In the genomic region with DNA sequence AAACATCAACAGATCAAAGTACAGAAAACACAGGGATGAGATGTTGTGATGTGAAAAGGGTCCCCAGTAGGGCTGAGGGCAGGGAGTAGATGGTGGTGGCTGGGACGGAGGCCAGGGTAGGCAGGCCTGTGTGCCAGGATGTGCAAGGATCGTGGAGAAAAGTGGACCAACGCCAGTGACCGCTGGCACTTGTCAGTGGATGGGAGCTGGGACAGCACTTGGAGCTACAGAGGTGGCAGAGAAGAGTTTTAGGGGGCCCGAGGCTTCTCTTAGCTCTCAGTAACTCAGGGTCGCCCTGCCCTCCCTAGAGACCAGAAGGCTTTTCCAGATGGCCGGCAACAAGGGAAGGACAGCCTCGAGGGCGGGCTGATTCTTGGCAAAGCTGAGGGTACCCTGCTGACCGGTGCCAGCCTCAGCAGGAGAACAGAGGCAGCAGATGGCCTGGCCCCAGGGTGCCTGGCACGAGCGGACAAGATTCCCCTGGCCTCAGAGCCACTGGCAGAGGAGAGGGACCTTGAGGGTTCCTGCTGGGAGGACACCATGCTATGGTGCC, we compare ENCODE assay signal across 10 mouse cellular contexts. TPM values are rescaled to one million over a fixed set of nuclear protein-coding genes. Genes with fewer than 3 reads are reported as not detected.
DNase-seq lines count a peak whose midpoint lies in the region; ATAC-seq lines count a peak whose summit lies in the region.
"Had no signal": no experiment of that assay in that cellular context is flagged by ENCODE, and none has a peak within 500 bp of the region (broad histone marks: within the 10 kb centered on the region; RNA-seq: fewer than 3 reads in every experiment).

No protein-coding gene starts in this region.

- no peak overlapping the region for H3K9ac ChIP-seq in midbrain, embryonic 15.5 days
- no peak overlapping the region for H3K9ac ChIP-seq in midbrain, embryonic 11.5 days (ENCODE audit: low read length)
- 0 out of 2 replicates have a peak overlapping the region, but pooled peaks have one; percentile 22 for H3K9ac ChIP-seq in forebrain, embryonic 13.5 days
- H3K9ac ChIP-seq: lung, embryonic 15.5 days had no signal

- no peaks in the 10 kb centered on the region for H3K9me3 ChIP-seq in midbrain, embryonic 15.5 days
- no peaks in the 10 kb centered on the region for H3K9me3 ChIP-seq in midbrain, embryonic 11.5 days (ENCODE audit: control insufficient read depth, low read length)
- no peaks in the 10 kb centered on the region for H3K9me3 ChIP-seq in forebrain, embryonic 13.5 days (replicated peaks)
- H3K9me3 ChIP-seq: lung, embryonic 15.5 days had no signal

- H3K4me1 ChIP-seq in midbrain, embryonic 15.5 days = peaks cover 51% of the 10 kb centered on the region
- H3K4me1 ChIP-seq in midbrain, embryonic 11.5 days (ENCODE audit: control insufficient read depth, insufficient read depth, low read length) = peaks cover 17% of the 10 kb centered on the region
- peaks cover 73% of the 10 kb centered on the region for H3K4me1 ChIP-seq in forebrain, embryonic 13.5 days

- H3K36me3 ChIP-seq in midbrain, embryonic 15.5 days (replicated peaks) = no peaks in the 10 kb centered on the region
- H3K36me3 ChIP-seq in midbrain, embryonic 11.5 days (ENCODE audit: control insufficient read depth, insufficient read depth, low read length) = no peaks in the 10 kb centered on the region
- H3K36me3 ChIP-seq in forebrain, embryonic 13.5 days (ENCODE audit: poor library complexity, severe bottlenecking) = peaks cover 16% of the 10 kb centered on the region; the same call in 1 of the 2 replicates
- H3K36me3 ChIP-seq: lung, embryonic 15.5 days had no signal

- peak; percentile 32 to 67 for DNase-seq in adrenal gland, adult (ENCODE audit: inconsistent age in 2 of 2, low spot score in 1 of 2)
- no peak for DNase-seq in adrenal gland, adult 8-10 months
- DNase-seq in midbrain, embryonic 11.5 days (ENCODE audit: low spot score, missing footprints) = no peak
- DNase-seq in layer of hippocampus, adult 9-11 months = peak; percentile 79
- no peak for DNase-seq in urinary bladder, postnatal 10 days (ENCODE audit: low spot score)
- DNase-seq in thymus, postnatal 25 days = no peak

- 48% methylated on average over 12 of the region's 12 CpGs for WGBS in midbrain, embryonic 15.5 days
- 57% methylated on average over 12 of the region's 12 CpGs for WGBS in midbrain, embryonic 11.5 days
- 56% methylated on average over 12 of the region's 12 CpGs for WGBS in forebrain, embryonic 13.5 days

- ATAC-seq in midbrain, embryonic 15.5 days (replicated peaks) = no peak
- no peak for ATAC-seq in midbrain, embryonic 11.5 days (ENCODE audit: low FRiP score)
- no peak for ATAC-seq in forebrain, embryonic 13.5 days

- no peaks in the 10 kb centered on the region; the same call in 1 of the 2 replicates for H3K27me3 ChIP-seq in midbrain, embryonic 15.5 days (replicated peaks)
- peaks cover 18% of the 10 kb centered on the region for H3K27me3 ChIP-seq in midbrain, embryonic 11.5 days (ENCODE audit: control insufficient read depth, insufficient read depth, low read length)
- H3K27me3 ChIP-seq in forebrain, embryonic 13.5 days = peaks cover 33% of the 10 kb centered on the region

- no peak overlapping the region for H3K4me2 ChIP-seq in midbrain, embryonic 15.5 days
- no peak overlapping the region for H3K4me2 ChIP-seq in midbrain, embryonic 11.5 days
- H3K4me2 ChIP-seq in forebrain, embryonic 13.5 days = no peak overlapping the region
- H3K4me2 ChIP-seq: lung, embryonic 15.5 days had no signal

- peak overlapping the region; percentile 10; the same call in 1 of the 2 replicates for H3K27ac ChIP-seq in midbrain, embryonic 15.5 days
- no peak overlapping the region for H3K27ac ChIP-seq in midbrain, embryonic 11.5 days (ENCODE audit: low read depth, low read length)
- H3K27ac ChIP-seq in forebrain, embryonic 13.5 days = peak overlapping the region; percentile 54
- H3K27ac ChIP-seq: lung, embryonic 15.5 days had no signal

- H3K4me3 ChIP-seq in midbrain, embryonic 15.5 days = no peak overlapping the region
- H3K4me3 ChIP-seq in midbrain, embryonic 11.5 days (ENCODE audit: low read depth, low read length) = no peak overlapping the region
- H3K4me3 ChIP-seq in forebrain, embryonic 13.5 days = no peak overlapping the region
- H3K4me3 ChIP-seq: erythroblast, embryonic 14.5 days; lung, embryonic 15.5 days had no signal

RNA-seq across cellular contexts. Expression of gene Srcin1, which starts 32.7 kb away (rescaled TPM):
- 10 to 100 TPM; 10.7 to 37.6 (median 19.9) TPM for total RNA-seq in adrenal gland, adult 8-10 months (2022)
- polyA plus RNA-seq in midbrain, embryonic 15.5 days (2015; fragmentation: Nextera tagmentation; extraction: Ambion mirVana) = 13.2 and 13.9 TPM in 2 replicates
- 1.7 and 2.2 TPM in 2 replicates for polyA plus RNA-seq in midbrain, embryonic 11.5 days (2014; fragmentation: Nextera tagmentation; extraction: Ambion mirVana)
- 5.6 and 6.4 TPM in 2 replicates for polyA plus RNA-seq in forebrain, embryonic 13.5 days (2015; fragmentation: Nextera tagmentation; extraction: Ambion mirVana)
- polyA plus RNA-seq: erythroblast, embryonic 14.5 days had no signal

RNA-seq across cellular contexts. Expression of gene 4933428G20Rik, which starts 43.1 kb away (rescaled TPM):
- total RNA-seq in adrenal gland, adult 8-10 months (2022) = under 1 TPM in 3 of 4 experiments, not detected in 1; 0.35 to 0.80 (median 0.45) TPM
- polyA plus RNA-seq in midbrain, embryonic 15.5 days (2015; fragmentation: Nextera tagmentation; extraction: Ambion mirVana) = 1.3 and 1.6 TPM in 2 replicates
- 0.11 TPM in 1 of 2 replicates, not detected in the other for polyA plus RNA-seq in midbrain, embryonic 11.5 days (2014; fragmentation: Nextera tagmentation; extraction: Ambion mirVana)
- 0.46 and 1.0 TPM in 2 replicates for polyA plus RNA-seq in forebrain, embryonic 13.5 days (2015; fragmentation: Nextera tagmentation; extraction: Ambion mirVana)
- polyA plus RNA-seq: erythroblast, embryonic 14.5 days had no signal

Comparison
In these comparisons a context has a peak if more than half of its experiments do, and no peak if none do; other contexts are left out.
1. DNase-seq: peak in adrenal gland, adult (2 of 2) and layer of hippocampus, adult 9-11 months (single experiment); none in adrenal gland, adult 8-10 months (single experiment), midbrain, embryonic 11.5 days (single experiment), urinary bladder, postnatal 10 days (single experiment) and thymus, postnatal 25 days (single experiment).